Comparison of ENCODE assay signal across 8 mouse cellular contexts in genomic region chr6:8509961-8510863, GRCm38 (mm10). TPM values are rescaled to one million over a fixed set of nuclear protein-coding genes. Genes with fewer than 3 reads are reported as not detected.
DNase-seq lines count a peak whose midpoint lies in the region; ATAC-seq lines count a peak whose summit lies in the region.

No protein-coding gene starts in this region.

- H3K36me3 ChIP-seq in forebrain, embryonic 13.5 days (ENCODE audit: poor library complexity, severe bottlenecking), result no peaks in the 10 kb centered on the region
- no peaks in the 10 kb centered on the region for H3K36me3 ChIP-seq in midbrain, embryonic 10.5 days
- no peaks in the 10 kb centered on the region for H3K36me3 ChIP-seq in splenic B cell, adult 2 months (ENCODE audit: control insufficient read depth, insufficient read depth, low read length, poor library complexity, severe bottlenecking)

- intact Hi-C loops in heart, postnatal 25 days (cut with DNase I), result loop anchor here (10.0 kb wide), 2 partner anchors 225 to 235 kb away; no protein-coding TSS in a partner anchor

- H3K9ac ChIP-seq in forebrain, embryonic 13.5 days, result peak overlapping the region; percentile 99

- peak overlapping the region; percentile 98 for H3K4me3 ChIP-seq in brown adipose tissue, adult 24 weeks (ENCODE audit: insufficient read depth, low read depth, low read length)
- peak overlapping the region; percentile 98 for H3K4me3 ChIP-seq in forebrain, embryonic 13.5 days
- H3K4me3 ChIP-seq in midbrain, embryonic 10.5 days, result peak overlapping the region; percentile 94

- peaks cover 3% of the 10 kb centered on the region; the same call in 1 of the 2 replicates for H3K4me1 ChIP-seq in brown adipose tissue, adult 24 weeks (ENCODE audit: control insufficient read depth, insufficient read depth, insufficient read length, low read length)
- peaks cover 36% of the 10 kb centered on the region for H3K4me1 ChIP-seq in forebrain, embryonic 13.5 days
- H3K4me1 ChIP-seq in midbrain, embryonic 10.5 days, result peaks cover 40% of the 10 kb centered on the region

- WGBS in forebrain, embryonic 13.5 days, result under 1% methylated on average over 36 of the region's 73 CpGs
- WGBS in midbrain, embryonic 10.5 days, result under 1% methylated on average over 54 of the region's 73 CpGs

- H3K27ac ChIP-seq in brown adipose tissue, adult 24 weeks (replicated peaks; ENCODE audit: low read depth, low read length), result peak overlapping the region; percentile 5
- H3K27ac ChIP-seq in forebrain, embryonic 13.5 days, result peak overlapping the region; percentile 100
- peak overlapping the region; percentile 98 for H3K27ac ChIP-seq in midbrain, embryonic 10.5 days (replicated peaks)

- peak; percentile 27 for DNase-seq in layer of hippocampus, adult 11-12 months (ENCODE audit: low spot score)
- no peak for DNase-seq in layer of hippocampus, postnatal 25 days (ENCODE audit: extremely low spot score in 1 of 2, low spot score in 1 of 2)
- peak; percentile 3 for DNase-seq in heart, postnatal 25 days (ENCODE audit: low spot score)
- peak; percentile 43 to 44 for DNase-seq in layer of hippocampus, postnatal 36 days
- DNase-seq in midbrain, embryonic 10.5 days (ENCODE audit: low spot score), result peak; percentile 57
- DNase-seq in splenic B cell, adult 2 months (ENCODE audit: low read depth, low spot score), result peak; percentile 42

- H3K9me3 ChIP-seq in forebrain, embryonic 13.5 days (replicated peaks), result no peaks in the 10 kb centered on the region
- H3K9me3 ChIP-seq in midbrain, embryonic 10.5 days (replicated peaks), result no peaks in the 10 kb centered on the region

- no peaks in the 10 kb centered on the region for H3K27me3 ChIP-seq in forebrain, embryonic 13.5 days
- H3K27me3 ChIP-seq in midbrain, embryonic 10.5 days (ENCODE audit: low read depth, poor library complexity, severe bottlenecking), result no peaks in the 10 kb centered on the region
- H3K27me3 ChIP-seq in splenic B cell, adult 2 months (ENCODE audit: control insufficient read depth, insufficient read depth, low read length, poor library complexity, severe bottlenecking), result no peaks in the 10 kb centered on the region

- ATAC-seq in forebrain, embryonic 13.5 days, result no peak; the same call in 1 of the 2 replicates

- H3K4me2 ChIP-seq in forebrain, embryonic 13.5 days, result peak overlapping the region; percentile 79

RNA-seq across cellular contexts. Expression of gene Glcci1, which starts 0.8 kb away (rescaled TPM):
- 10 to 100 TPM; 64.7 to 74.9 TPM for total RNA-seq in layer of hippocampus, postnatal 25 days (2021)
- polyA plus RNA-seq in brown adipose tissue, adult 24 weeks (2012; ENCODE audit: insufficient read depth, insufficient read length, missing spikeins), result 2.6 and 5.2 TPM in 2 replicates
- polyA plus RNA-seq in forebrain, embryonic 13.5 days (2015; fragmentation: Nextera tagmentation; extraction: Ambion mirVana), result 9.6 and 14.6 TPM in 2 replicates
- 10 to 100 TPM in 1 of 2 experiments, 1 to 10 TPM in 1; 8.8 to 10.8 TPM for total RNA-seq in heart, postnatal 25 days (2021)
- total RNA-seq in layer of hippocampus, postnatal 36 days (2021), result 10 to 100 TPM; 77.4 to 85.2 TPM
- 6.2 and 8.8 TPM in 2 replicates for polyA plus RNA-seq in midbrain, embryonic 10.5 days (2016; fragmentation: Nextera tagmentation; extraction: Ambion mirVana)

Comparison
In these comparisons a context has a peak if more than half of its experiments do, and no peak if none do; other contexts are left out.
1. DNase-seq: peak in layer of hippocampus, adult 11-12 months (single experiment), heart, postnatal 25 days (single experiment), layer of hippocampus, postnatal 36 days (2 of 2), midbrain, embryonic 10.5 days (single experiment) and splenic B cell, adult 2 months (single experiment); none in layer of hippocampus, postnatal 25 days (0 of 2).
2. H3K27ac ChIP-seq: peak in every context shown above with its lines; median percentile 100 in forebrain, embryonic 13.5 days; 98 in midbrain, embryonic 10.5 days; 5 in brown adipose tissue, adult 24 weeks.
3. RNA of gene Glcci1, which starts 0.8 kb away (total RNA-seq): 77.4 to 85.2 TPM in layer of hippocampus, postnatal 36 days and 64.7 to 74.9 TPM in layer of hippocampus, postnatal 25 days; 8.8 to 10.8 TPM in heart, postnatal 25 days; every median in the first group is over 4 times any median in the second.
4. Peak in every context shown above with its lines, with median percentiles within 50 percentile points of each other: H3K4me3 ChIP-seq.